Mouse (Mus musculus) cerebellum, adult 2 months (tissue): ENCODE measurements around the gene Mcm2. TPM values are rescaled to one million over a fixed set of nuclear protein-coding genes. Genes with fewer than 3 reads are reported as not detected.

Experiments
- DNase-seq, 2 experiments: peaks; one replicate each; pipeline ENCODE4 v3.0.0; 2021
- H3K27ac ChIP-seq: fragments of 200-500 bp; 2 replicates; pipeline ENCODE4 v1.5.1; 2012; ENCODE audit warnings: low read length, control low read depth, inconsistent platforms; ENCODE audit not compliant: insufficient read depth
- H3K27me3 ChIP-seq: fragments of 200-500 bp; 2 replicates; pipeline ENCODE4 v1.6.1; 2012; ENCODE audit warnings: inconsistent platforms, mild to moderate bottlenecking, low read length, moderate library complexity; ENCODE audit not compliant: control insufficient read depth, insufficient read depth
- H3K4me1 ChIP-seq: fragments of 200-500 bp; 2 replicates; pipeline ENCODE4 v1.6.1; 2011; ENCODE audit warnings: low read length; ENCODE audit not compliant: control insufficient read depth, insufficient read depth
- H3K4me3 ChIP-seq: fragments of 200-500 bp; replicated peaks from 2 replicates; pipeline ENCODE3; 2011; ENCODE audit warnings: mild to moderate bottlenecking, low read depth, low read length, control low read depth; ENCODE audit not compliant: insufficient read depth
- CTCF ChIP-seq: fragments of 200-500 bp; IDR thresholded peaks from 2 replicates; pipeline ENCODE4 v1.5.1; 2011; ENCODE audit warnings: low read depth, mild to moderate bottlenecking, control low read depth, low read length, moderate library complexity, borderline replicate concordance; ENCODE audit not compliant: insufficient read depth
- POLR2A ChIP-seq: fragments of 200-500 bp; IDR thresholded peaks from 2 replicates; pipeline ENCODE4 v1.6.1; 2011; ENCODE audit warnings: low read length, control low read depth, borderline replicate concordance; ENCODE audit not compliant: insufficient read depth
- WGBS: fragments of 180-500 bp; shearing (Covaris S2); methylation state at CpG from one replicate; pipeline ENCODE4 v1.1.7; 2018; 5-methylcytosine and 5-hydroxymethylcytosine counted together
- polyA plus RNA-seq: library from polyadenylated mRNA; depleted of rRNA; stranded (reverse); fragments of >200 nt; gene quantifications from 2 replicates; pipeline ENCODE4 v1.2.3, GENCODE M21; 2012; rRNA removed

Gene Mcm2
- 7.5 and 9.8 TPM in 2 replicates for polyA plus RNA-seq

DNA sequence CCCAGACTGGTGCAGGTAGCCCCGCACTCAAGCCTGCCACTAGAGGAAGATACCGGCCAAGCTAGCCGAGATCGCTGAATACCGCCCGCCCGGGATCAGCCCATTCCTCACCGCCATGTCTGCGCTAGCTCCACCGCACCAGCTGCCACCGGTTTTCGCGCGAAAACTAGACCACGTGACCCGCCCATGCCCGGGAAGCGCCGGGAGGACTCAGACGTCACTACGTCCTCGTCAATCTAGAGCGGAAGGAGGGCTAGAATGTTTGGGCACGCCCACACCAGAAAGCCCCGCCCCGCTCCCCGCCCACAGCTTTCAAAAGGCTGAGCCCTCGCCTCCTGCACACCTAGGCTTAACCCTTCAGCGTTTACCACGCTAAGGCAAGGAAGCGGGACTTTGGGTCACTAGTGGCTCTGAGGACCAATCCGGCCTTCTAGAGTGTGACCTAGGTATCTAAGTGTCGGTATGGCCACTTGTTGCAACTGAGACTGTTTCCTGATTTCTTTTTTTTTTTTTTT lies at the start of gene Mcm2:
Gene Mcm2, minus strand, starts transcription at position 247 of the 515 bp plus-strand sequence.
- under 1% methylated on average over 33 of the region's 33 CpGs for WGBS
- no peak within 1 kb of the TSS for H3K27ac ChIP-seq

DNA sequence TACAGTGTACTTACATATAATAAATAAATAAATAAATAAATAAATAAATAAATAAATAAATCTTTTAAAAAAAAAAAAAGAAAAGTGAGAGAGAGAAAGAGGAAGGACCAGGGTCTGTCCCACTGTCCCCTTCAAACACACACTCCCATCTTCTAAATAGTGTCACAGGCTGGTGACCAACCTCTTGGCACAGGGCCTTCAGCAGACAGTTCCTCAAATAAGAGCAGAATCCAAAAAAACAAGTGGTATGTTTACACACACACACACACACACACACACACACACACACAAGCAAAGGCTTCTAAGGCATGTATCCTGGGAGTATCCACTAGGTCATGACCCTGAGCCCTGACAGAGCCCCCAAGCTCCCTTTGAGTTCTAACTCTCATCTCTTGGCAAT lies 49.2 kb upstream of the Mcm2 start:
- Histone ChIP-seq H3K27me3 (no peaks in the 10 kb centered on the region), H3K4me1 (no peaks in the 10 kb centered on the region), H3K4me3 (no peak overlapping the region), H3K27ac (no peak overlapping the region)
- TF ChIP-seq CTCF (no peak), POLR2A (no peak)
- peak in 1 of 2 experiments; percentile 2 for DNase-seq

More for the DNA sequence above, at the start of gene Mcm2:
- peak within 1 kb of the TSS; percentile 69 for H3K4me3 ChIP-seq
- no peaks in the 10 kb centered on the region for H3K27me3 ChIP-seq
- no peak for TF ChIP-seq POLR2A
- TF ChIP-seq CTCF = no peak
- peaks cover 11% of the 10 kb centered on the region for H3K4me1 ChIP-seq
- peak; percentile 91 to 93 for DNase-seq

DNA sequence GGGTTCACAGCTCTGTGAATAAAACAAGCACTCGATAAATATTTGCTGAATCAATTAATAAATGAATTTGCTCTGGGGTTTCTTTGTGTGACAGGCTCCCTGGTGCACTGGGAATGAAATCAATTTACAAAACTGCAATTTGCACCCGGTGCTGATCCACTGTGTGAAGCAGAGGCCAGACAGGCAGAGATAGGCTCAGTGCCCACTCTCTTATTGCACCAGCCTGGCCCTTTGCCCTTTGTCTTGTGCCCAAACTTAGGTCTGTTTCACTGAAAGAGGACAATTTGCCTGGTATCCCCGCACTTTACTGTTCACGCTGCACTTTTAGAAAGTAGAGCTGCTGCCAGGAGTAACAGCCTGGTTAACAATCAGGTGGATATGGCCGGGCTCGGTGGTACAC lies 47.9 kb upstream of the Mcm2 start:
- Histone ChIP-seq H3K27ac (no peak overlapping the region), H3K4me3 (no peak overlapping the region), H3K27me3 (no peaks in the 10 kb centered on the region), H3K4me1 (peaks cover 6% of the 10 kb centered on the region)
- WGBS = 57% methylated on average over 6 of the region's 6 CpGs
- DNase-seq = peak in 1 of 2 experiments; percentile 4
- no peak for TF ChIP-seq POLR2A
- TF ChIP-seq CTCF = no peak

DNA sequence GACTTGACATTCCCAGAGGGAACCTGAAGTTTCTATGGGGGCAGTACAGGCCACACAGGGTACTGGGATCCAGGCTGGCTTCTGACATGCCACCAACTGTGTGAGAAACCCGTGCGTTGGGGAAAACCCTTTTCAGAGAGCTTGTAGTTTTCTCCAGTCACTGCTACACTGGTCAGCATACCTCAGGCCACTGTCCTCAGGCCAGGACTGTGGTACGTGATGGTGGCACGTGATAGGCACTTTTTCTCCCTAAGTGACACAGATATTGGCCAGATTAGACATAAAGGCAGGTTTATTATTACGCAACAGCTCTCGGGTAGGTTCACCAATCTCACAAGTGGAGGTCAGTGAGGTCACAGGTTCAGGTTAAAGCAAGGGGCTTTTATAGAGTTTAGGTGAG lies 45.1 kb upstream of the Mcm2 start:
- 86% methylated on average over 6 of the region's 6 CpGs for WGBS
- TF ChIP-seq CTCF = no peak
- no peak for TF ChIP-seq POLR2A
- Histone ChIP-seq H3K4me3 (no peak overlapping the region), H3K27ac (no peak overlapping the region), H3K27me3 (no peaks in the 10 kb centered on the region), H3K4me1 (peaks cover 15% of the 10 kb centered on the region)
- peak in 1 of 2 experiments; percentile 0 for DNase-seq

DNA sequence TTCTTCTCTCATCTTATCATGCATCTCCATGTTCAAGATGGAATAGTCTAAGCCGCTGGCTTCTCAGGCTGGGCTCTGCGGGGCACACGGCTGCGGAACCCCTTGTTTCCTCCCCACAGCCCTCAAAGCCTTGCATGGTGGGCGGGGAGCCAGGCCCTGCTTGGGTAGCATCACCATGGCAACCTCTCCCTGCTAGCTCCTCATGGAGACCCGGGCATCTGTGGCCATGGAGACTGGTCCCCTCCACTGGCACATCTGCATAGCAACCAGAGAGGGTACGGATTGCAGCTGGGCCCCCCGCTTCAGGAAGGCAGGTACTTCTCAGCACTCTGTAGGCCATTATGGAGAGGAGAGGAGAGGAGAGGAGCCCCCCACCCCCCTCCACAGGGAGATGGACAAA lies 44.0 kb upstream of the Mcm2 start:
- peak in 1 of 2 experiments; percentile 22 for DNase-seq
- Histone ChIP-seq H3K27me3 (no peaks in the 10 kb centered on the region), H3K4me3 (no peak overlapping the region), H3K27ac (no peak overlapping the region), H3K4me1 (peaks cover 18% of the 10 kb centered on the region)
- 65% methylated on average over 8 of the region's 8 CpGs for WGBS
- no peak for TF ChIP-seq POLR2A
- no peak for TF ChIP-seq CTCF

DNA sequence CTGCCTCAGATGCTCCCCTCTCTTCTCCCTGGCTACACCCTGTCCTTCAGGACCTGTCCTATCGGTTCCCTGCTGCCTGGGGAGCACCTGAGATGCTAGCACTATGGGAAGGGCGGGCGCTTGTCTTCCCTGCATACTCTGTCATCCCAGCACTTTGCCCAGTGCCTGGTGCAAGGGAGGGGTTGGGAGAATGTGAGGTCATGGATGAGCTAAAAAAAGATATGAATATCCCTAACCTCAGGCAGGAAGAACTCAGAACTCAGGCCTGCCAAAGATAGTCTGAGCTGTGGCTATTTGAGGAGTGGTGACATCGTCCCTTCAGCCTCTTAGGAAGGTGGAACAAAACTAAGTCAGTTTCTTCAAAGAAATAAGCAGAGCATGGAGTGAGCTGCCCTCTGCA lies 43.0 kb upstream of the Mcm2 start:
- Histone ChIP-seq H3K4me3 (no peak overlapping the region), H3K27me3 (no peaks in the 10 kb centered on the region), H3K4me1 (peaks cover 26% of the 10 kb centered on the region), H3K27ac (no peak overlapping the region)
- DNase-seq = peak in 1 of 2 experiments; percentile 8
- WGBS = 72% methylated on average over 4 of the region's 4 CpGs
- TF ChIP-seq POLR2A (no peak), CTCF (no peak)

DNA sequence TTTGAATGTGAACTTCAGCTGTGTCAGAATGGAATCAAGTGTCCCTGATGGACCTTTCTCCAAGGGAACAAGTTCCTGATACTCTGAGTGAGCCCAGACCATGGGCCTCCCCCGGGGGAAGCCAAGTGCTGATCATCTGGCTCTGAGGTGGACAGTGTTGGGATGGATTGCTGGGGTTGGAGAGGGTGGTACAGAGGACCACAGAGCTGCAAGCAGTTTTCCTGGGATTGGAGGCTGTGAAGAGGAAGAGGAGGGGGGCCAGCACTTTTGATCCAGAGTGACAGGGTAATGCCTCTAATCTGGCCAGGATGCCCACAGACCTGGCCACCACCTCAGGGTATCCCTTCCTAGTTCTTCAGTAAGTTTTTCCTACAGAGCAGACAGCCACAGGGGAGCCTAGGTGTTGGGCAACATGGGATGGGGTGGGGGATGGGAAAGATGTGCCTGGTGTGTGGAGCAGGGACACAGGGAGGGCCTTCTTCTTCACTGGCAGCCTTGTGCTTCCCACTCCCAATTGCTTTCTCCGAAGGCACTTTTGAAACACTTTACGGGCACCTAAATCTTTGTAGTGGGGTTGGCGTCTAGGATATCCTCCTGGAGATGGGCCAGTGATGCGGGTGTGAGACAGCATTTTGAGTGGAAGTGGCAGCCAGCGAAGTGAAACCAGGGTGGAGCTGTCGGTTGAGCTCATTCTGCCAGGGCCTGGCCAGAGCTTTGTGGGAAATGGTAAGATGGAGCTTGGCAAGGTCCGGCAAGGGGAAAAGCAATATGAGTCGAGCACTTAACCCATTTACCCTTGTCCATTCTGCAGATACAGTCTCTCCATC lies 41.7 kb upstream of the Mcm2 start:
- Histone ChIP-seq H3K4me1 (peaks cover 32% of the 10 kb centered on the region), H3K27me3 (no peaks in the 10 kb centered on the region), H3K27ac (no peak overlapping the region), H3K4me3 (no peak overlapping the region)
- TF ChIP-seq POLR2A (no peak), CTCF (no peak)
- WGBS = 80% methylated on average over 9 of the region's 9 CpGs
- peak in 1 of 2 experiments; percentile 8 for DNase-seq
